Mouse (Mus musculus): ENCODE results near the gene Mrpl22.
"Not testable (repeated sequence)": the region's sequence is repeated elsewhere in the genome, so short reads cannot be mapped to it uniquely, and the experiment has no call there.

Mrpl22 gene

DNA sequence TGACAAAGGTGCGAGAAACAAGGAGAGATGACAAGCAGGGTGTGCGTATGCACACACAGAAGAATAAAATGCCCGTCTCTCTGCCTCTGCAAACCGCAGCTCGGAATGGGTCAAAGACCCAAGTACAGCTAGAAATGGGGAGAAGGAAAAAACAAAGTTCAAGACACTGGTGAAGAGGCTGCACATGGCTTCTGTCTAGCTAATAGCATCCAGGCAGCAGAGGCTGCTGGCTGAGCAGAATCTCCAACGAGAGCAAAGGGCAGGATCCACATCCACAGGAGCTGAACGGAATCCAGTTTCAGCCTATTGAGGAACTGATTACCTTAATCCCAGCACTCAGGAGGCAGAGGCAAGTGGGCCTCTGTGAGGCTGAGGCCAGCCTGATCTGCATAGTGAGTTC lies 9.3 kb downstream of the Mrpl22 start:
- no peak for DNase-seq (ENCODE audit: low spot score in 2 of 2)

DNA sequence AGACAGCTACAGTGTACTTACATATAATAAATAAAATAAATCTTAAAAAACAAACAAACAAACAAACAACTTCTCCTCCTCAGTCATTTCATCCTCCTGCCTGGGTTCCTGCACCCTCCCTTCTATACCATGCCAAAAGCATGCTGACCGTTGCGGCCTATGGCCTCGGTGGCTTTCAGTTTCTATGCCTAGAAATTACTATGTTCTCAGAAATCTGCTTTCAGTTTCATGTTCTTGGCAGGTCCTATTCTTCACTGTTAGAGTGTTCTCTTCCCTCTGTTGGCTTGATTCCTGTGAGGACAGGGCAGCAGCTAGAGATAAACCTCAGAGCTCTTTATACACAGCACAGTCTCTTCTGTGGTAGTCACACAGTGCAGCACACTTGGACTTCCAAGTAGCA lies 12.1 kb downstream of the Mrpl22 start:
- no peak for DNase-seq (ENCODE audit: low spot score in 2 of 2)

DNA sequence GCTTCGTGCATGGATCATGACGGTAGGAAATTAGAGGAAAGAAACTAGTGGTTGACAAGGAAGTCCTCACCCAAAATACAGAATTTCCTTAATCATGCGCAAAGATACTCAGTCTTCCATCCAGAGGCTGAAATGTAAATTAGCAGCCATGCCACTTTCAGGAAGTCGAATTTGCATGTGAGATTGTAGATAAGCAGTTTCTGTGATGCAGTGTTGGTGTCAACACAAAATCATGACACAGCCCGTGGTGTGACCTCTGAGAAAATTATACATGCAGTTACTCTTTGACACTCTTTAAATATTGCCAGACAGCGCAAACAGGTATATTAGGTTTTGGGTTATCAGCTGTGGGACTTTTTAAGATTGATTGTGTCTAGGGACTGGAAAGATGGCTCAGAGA lies 18.2 kb downstream of the Mrpl22 start:
- DNase-seq (ENCODE audit: low spot score in 2 of 2), result no peak

DNA sequence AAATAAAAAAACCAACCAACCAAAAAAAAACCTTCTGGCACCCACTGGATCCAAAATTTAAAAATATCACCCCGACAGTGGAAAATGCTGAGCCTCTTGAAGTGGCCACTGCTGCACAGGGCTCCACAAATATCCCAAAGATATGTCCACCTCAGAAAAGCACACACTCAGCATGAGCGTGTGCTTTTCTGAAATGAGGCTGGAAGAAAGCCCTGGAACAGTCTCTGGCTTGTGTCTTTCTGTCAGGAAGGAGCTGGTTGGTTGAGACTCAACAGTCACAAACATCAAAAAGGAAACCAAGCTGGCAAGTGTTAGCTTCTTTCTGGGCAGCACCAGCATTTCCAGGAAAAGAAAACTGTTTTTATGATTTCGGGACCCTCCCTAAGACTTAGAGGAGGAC lies 21.9 kb downstream of the Mrpl22 start:
- peak; percentile 31 to 52 for DNase-seq (ENCODE audit: low spot score in 2 of 2)

DNA sequence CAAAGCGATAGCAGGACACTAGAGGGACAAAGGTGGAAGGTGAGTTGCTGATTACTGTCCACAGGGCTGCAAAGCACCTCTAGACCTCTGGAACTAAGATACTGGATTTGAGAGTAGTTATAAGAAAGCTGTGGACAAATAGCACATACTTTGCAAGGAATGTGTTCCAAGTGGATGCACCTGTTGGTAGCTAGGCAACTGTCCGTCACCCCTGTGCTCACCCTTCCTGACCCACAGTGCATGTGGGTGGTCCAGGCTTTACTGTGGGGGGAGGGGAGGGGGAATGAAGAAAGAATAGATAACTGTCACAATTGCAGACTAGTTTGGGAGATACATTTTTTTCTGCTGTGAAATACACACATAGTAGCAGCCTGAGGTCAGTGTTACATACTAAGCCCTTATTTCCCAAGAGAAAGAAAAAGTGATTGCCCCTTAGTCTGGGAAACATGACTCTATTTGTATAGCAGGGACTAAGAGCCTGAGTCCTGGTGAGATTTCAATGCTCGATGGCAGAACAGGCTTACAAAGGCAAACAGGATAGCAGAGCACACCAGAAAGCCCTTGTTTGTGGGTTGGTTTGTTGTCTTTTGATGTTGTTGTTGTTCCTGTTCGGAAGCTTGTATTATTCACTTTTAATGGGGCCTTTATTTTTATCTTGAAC lies 22.5 kb downstream of the Mrpl22 start:
- DNase-seq (ENCODE audit: low spot score in 2 of 2), result no peak

DNA sequence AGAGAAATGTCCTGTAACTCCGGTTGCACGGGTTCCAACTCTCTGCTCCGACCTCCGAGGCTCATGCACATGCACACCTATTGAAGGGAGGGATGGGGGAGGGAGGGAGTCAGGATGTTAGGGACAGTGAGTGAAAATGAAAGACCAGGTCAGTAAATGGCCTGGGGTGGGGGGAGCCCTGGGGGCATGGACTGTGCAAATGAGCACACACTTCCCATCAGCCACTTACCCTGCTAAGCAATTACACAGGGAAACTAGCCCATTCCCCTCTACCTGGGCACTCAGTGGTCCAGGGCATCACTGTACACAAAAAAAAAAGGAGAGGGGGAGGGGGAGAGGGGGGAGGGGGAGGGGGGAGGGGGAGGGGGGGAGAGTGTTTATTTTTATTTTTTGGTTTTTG lies 27.2 kb downstream of the Mrpl22 start:
- no peak for DNase-seq (ENCODE audit: low spot score in 2 of 2)

DNA sequence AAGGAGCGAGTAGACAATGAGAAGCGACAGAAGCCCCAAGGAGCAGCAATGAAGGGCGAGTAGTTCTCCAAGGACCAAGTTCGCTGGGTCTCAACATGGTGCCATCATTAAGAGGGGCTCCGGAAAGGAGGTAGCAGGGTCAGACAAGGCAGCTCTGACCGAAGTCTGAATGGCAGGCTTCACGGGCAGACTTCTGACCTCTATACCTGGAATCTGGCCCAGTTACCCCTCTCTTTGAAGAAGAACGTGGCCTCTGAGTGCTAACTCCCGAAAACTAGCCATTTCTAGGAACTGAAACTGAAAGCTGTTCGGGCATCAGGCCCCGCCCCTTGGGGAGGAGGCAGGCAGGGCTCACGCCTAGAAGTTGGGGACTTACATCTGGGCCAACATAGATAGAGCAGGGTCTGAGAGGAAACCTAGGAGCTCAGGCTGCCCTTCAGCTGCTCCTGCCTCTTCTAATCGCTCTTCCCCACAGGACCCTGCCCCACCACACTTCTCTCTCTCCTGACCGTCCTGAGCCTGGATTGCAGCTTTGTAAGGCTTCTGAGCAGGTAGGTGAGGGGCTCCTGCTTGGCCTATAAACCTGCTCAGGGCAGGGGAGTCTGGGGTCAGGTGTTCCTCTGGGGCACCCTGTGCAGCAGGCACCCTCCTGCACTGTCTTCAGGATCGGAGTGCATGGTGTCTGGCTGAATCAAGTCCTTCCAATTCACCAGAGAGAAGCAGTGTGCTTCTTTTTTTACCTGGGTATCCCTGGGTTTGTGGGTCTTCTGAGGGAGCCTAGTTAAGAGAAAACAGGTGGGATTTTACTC lies 28.0 kb downstream of the Mrpl22 start, which contains the start of the genes Igtp and Irgm2:
TSS of gene Igtp (plus strand) at position 328 of the 809 bp plus-strand sequence.
TSS of gene Irgm2 (plus strand) at position 390 of the 809 bp plus-strand sequence.
- DNase-seq (ENCODE audit: low spot score in 2 of 2), result peak; percentile 50 to 61

DNA sequence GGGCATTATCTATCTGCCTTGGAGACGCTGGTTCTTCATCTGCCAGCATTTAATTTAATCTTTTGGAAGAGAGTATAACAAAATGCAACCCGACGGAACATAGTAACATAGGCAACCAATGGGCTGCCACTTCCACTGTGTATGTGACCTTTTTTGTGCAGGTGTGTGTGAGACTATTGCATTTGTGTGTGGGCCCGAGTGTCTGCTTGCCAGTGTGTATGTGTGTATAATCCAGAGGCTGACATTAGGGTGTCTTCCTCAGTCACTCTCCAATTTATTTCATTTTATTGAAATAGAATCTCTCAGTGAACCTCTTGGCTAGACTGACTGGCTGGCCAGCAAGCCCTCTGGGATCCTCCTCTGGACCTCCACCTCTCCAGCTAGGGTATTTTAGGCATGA lies 28.8 kb downstream of the Mrpl22 start:
- DNase-seq (ENCODE audit: low spot score in 2 of 2), result no peak

DNA sequence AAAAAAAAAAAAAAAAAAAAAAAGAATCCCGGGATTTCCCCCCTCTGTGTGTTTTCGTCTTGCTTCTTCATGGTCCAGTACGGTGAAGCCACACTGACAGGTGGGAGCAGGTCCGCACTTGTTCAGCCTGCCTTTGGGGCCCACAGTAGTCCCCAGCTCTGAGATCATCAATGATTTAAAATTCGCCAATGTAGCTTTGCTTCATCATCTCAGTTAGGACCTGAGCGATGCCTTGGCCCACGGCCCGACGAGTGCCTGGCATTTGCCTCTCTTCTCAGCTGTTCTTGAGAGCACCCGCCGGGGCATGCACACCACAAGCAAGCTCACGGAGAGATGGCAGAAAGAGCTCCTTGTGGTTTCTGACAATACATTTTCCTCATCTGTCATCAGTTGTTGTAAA lies 29.6 kb downstream of the Mrpl22 start:
- no peak for DNase-seq (ENCODE audit: low spot score in 2 of 2)

DNA sequence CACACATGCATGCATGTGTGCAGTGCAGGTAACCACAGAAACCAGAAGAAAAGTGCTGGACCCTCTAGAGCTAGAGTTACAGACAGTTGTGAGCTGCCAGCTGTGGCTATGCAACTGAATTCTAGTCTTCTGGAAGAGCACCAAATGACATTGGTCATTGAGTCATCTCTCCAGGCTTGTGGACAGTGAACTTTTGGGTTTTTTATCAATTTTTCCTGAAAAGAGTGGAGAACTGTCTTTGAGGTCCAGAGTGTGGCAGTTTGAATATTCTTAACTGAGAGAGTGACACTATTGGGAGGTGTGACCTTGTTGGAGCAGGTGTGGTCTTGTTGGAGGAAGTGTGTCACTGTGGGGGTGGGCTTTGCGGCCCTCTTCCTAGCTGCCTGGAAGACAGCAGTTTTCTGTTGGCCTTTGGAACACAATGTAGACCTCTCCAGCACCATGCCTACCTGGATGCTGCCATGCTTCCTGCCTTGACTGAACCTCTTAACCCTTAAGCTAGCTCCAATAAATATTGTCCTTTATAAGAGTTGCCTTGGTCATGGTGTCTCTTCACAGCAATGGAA lies 38.9 kb downstream of the Mrpl22 start:
- DNase-seq (ENCODE audit: low spot score in 2 of 2), result no peak

DNA sequence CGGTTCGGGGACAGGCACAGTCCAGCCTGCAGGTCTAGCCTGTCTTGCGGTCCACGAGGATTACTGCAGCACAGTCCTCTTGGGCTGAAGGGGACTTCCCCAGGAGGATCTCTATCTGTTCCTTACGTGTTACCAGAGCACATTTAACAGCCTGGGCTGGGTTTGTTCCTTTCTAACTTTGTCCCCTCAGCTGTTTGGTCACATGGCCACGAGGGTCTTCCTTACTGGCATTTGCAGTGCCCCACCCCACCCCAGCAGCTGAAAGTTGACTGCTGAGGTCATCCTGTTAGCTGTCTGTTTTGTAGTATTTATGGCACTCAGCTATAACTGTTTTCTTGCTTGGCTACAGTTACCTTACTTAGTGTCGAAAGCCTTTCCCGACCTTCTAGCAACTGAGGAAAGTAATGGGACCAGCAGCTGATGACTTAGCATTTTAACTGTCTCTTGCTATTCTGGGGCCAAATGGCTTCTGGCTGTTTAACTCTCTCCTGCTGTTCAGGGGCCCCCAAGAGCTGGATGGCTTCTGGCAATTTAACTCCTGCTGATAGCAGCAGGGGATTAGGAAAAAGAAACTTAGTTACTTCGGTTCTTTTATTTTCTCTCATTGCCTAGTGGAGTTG lies 39.7 kb downstream of the Mrpl22 start:
- DNase-seq (ENCODE audit: low spot score in 2 of 2), result no peak

DNA sequence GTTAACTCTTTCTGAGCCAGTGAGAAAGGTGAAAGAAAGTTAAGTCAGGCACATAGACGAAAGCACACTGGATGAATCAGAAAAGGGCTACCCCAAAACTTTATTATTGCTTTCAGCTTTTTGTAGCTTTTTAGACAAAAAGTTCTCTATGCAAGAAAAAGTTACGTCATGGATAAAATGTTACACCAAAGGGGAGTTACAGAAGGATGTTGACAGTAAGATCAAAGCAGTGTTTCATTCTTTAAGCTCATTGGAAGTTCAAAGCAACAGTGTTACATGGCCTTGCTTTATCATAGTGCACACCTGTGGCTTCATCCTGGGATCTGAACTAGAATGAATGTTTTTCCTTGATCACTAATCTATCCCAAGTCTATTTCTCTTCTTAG lies 40.2 kb downstream of the Mrpl22 start:
- DNase-seq (ENCODE audit: low spot score in 2 of 2), result no peak

DNA sequence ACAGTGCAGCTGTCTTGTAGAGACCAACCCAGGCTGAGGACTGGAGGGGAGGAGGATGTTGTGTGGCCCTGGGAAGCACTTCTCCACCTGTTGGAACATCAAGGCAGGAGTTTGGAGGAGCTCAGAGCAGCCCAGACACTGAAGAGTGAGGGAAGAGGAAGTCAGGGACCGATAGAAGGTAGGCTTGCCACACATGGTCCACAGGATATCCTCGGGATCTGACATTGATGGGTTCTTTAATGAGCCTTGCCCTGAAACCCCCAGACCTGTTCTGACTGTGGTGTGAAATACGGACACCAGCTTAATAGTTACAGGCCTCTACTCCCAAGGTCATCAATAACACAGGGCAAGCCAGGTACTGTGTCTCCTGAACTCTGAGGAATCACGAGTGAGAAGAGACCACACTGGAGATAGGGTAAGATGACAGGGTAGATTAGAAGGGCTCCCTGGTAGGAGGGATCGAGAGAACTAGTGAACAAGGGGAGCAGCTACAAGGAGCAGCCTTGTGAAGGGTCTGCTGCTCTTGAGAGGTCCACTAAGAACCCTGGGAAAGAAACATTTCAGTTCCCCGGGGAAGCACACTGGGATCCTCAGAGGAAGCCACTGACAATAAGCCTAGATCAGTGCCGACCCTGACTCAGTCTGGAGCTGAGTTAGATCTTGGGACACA lies 42.3 kb downstream of the Mrpl22 start:
- no peak for DNase-seq (ENCODE audit: low spot score in 2 of 2)

DNA sequence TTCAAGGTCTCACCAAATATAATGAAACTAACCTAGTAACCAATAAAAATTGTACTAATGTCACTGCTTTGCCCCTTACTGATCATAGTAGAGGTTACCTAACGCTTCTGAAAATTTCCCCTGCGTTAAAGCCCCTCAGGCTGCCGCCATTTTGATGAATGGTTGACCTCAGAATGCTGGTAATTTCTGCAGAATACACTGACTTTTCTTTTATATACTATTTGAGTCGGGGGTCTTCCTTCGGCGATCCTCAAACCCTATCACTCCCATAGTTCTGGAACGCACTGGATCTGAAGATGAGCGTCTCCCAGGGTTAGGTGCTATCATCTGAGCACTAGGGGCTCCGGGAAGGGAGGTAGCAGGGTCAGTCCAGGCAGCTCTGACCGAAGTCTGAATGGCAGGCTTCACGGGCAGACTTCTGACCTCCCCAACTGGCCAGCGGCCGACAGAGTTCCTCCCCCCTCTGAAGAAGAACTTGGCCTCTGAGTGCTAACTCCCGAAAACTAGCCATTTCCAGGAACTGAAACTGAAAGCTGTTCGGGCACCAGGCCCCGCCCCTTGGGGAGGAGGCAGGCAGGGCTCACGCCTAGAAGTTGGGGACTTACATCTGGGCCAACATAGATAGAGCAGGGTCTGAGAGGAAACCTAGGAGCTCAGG lies 43.1 kb downstream of the Mrpl22 start:
- DNase-seq (ENCODE audit: low spot score in 2 of 2), result peak; percentile 60 to 71

DNA sequence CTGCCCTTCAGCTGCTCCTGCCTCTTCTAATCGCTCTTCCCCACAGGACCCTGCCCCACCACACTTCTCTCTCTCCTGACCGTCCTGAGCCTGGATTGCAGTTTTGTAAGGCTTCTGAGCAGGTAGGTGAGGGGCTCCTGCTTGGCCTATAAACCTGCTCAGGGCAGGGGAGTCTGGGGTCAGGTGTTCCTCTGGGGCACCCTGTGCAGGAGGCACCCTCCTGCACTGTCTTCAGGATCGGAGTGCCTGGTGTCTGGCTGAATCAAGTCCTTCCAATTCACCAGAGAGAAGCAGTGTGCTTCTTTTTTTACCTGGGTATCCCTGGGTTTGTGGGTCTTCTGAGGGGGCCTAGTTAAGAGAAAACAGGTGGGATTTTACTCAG lies 43.6 kb downstream of the Mrpl22 start:
- DNase-seq (ENCODE audit: low spot score in 2 of 2), result not testable (repeated sequence)

DNA sequence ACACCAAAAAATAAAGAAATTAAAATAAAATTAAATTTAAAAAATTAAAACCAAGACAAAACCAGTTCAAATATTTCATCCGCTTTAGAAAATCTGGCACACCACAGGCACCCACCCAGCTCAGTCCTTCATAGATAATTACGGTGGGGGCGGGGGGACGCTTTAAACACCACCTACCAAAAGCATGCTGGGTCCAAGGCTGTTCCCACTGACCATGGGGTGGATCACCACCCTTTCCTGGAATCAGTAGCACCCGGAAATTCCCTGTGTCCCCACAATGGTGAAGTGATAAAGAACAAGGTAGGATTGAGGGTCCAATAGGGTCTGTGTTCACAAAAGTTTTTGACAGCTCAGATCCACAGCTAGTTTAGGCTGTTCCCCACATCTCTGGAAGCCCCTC lies 44.4 kb downstream of the Mrpl22 start:
- DNase-seq (ENCODE audit: low spot score in 2 of 2), result no peak

DNA sequence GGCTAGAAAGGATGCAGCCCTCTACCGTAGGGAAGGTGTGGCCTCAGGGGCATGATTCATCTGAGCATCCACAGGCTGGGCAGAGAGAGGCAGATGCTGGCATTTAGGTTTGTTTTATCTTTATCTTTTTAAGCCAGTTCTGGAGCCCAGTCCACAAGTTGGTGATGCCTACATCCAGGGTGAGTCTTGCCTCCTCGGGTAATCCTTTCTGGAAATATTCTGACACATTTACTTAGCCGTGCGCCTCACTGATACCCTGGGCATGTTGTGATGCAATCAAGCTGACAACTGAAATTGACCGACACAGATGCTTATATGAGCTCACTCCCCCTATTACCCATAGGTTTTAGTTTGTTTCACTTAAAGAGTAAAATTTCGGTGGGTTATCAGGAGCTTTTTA lies 45.4 kb downstream of the Mrpl22 start:
- no peak for DNase-seq (ENCODE audit: low spot score in 2 of 2)

DNA sequence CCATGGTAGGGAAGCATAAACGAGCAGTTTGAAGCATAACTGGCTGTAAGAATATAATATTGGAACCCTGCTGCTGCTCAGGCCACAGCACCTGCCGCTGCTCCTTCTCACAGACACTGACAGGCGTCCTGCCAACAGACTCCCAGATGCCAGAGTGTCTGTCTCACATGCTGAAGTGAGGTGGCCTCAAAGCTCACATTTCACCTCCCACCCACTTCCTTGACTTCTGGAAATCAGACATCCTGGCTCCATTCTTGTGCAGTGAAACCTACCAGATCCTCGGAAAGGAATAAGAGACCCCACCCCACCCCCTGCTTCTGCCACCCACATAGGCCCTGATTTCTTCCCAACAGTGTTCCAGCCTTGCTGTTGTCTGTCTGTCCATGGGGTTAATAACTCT lies 52.3 kb downstream of the Mrpl22 start:
- DNase-seq (ENCODE audit: low spot score in 2 of 2), result peak; percentile 29 to 35

DNA sequence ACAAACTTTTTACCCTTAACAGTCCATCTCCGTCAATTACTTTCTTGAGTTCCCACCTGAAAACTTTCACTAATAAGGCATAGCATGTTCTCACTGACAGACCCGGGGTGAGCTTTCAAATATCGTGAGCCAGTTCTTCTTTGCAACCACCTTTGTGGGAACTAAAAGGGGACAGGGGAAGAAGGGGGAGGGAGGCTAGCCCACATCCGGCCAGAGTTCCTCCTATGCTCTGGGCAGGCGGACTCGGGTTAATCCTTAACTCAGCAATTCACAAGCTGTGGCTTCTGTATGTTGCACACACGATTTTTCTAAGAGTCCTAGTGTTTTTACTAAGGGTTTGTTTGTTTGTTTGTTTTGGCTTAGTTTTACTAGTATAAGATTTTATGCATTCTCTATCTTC lies 52.9 kb downstream of the Mrpl22 start:
- DNase-seq (ENCODE audit: low spot score in 2 of 2), result peak; percentile 42 to 46

DNA sequence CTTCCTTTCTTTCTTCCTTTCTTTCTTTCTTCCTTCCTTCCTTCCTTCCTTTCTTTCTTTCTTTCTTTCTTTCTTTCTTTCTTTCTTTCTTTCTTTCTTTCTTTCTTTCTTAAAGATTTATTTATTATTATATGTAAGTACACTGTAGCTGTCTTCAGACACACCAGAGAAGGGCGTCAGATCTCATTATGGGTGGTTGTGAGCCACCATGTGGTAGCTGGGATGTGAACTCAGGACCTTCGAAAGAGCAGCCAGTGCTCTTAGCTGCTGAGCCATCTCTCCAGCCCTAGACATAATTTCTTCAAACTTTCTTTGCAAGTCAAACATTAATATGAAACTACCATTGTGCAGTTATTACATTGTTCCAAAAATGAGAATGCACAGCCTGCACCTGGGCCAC lies 53.4 kb downstream of the Mrpl22 start:
- DNase-seq (ENCODE audit: low spot score in 2 of 2), result not testable (repeated sequence)

DNA sequence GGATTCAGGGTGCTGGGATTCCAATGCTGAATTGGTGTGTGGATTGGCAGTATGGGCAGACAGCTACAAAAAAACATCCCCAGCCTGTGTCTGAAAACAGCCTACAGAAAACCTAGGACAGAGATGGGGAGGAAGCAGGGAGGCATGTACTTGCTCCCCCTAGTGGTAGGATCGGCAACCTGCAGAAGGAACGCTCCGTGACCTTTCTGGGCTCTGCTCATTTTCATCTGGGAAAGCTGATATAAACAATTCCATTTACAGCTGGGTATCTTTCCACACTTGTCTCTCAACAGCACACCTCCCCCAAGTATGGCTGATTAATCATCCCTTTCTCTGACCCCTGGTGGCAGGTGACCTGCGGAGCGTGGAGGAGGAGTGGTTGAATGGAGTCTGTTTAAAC lies 54.2 kb downstream of the Mrpl22 start:
- DNase-seq (ENCODE audit: low spot score in 2 of 2), result peak; percentile 52 to 61

All from right cerebral cortex, postnatal 10 days (tissue).